Mouse (Mus musculus) right cerebral cortex, adult 2 months (tissue): ENCODE data around the gene Alg6.

Source experiments
- DNase-seq, 2 experiments: peaks; one replicate each; pipeline ENCODE4 v3.0.0; 2021 to 2022; ENCODE audit warnings: low spot score in 2 of 2

The Alg6 gene

GRCm38 (mm10) chr4:99714904-99715782, at the start of gene Alg6:
Alg6 (plus strand) TSS chr4:99715664.
- DNase-seq: peak; percentile 95

- no peak for DNase-seq
Measured at GRCm38 (mm10) chr4:99670203-99670851, 45.1 kb upstream of the Alg6 start.

GRCm38 (mm10) chr4:99675191-99675590, 40.3 kb upstream of the Alg6 start:
- no peak for DNase-seq

GRCm38 (mm10) chr4:99683941-99684340, 31.5 kb upstream of the Alg6 start:
- DNase-seq: no peak

GRCm38 (mm10) chr4:99686308-99686707, 29.2 kb upstream of the Alg6 start:
- DNase-seq: no peak

GRCm38 (mm10) chr4:99712583-99713183, 2.8 kb upstream of the Alg6 start:
- no peak for DNase-seq

GRCm38 (mm10) chr4:99713971-99714370, 1.5 kb upstream of the Alg6 start:
- no peak for DNase-seq

GRCm38 (mm10) chr4:99715783-99716416, 436 bp downstream of the Alg6 start:
- peak in 1 of 2 experiments; percentile 17 for DNase-seq

- no peak for DNase-seq
Measured at GRCm38 (mm10) chr4:99717905-99718304, 2.4 kb downstream of the Alg6 start.

GRCm38 (mm10) chr4:99724331-99724730, 8.9 kb downstream of the Alg6 start:
- DNase-seq: no peak

- no peak for DNase-seq
Measured at GRCm38 (mm10) chr4:99725914-99726451, 10.5 kb downstream of the Alg6 start.

GRCm38 (mm10) chr4:99739836-99740235, 24.4 kb downstream of the Alg6 start:
- DNase-seq: no peak

GRCm38 (mm10) chr4:99752426-99752825, 37.0 kb downstream of the Alg6 start:
- no peak for DNase-seq

- no peak for DNase-seq
Measured at GRCm38 (mm10) chr4:99766303-99766702, 50.8 kb downstream of the Alg6 start.

GRCm38 (mm10) chr4:99766753-99767152, 51.3 kb downstream of the Alg6 start:
- DNase-seq: peak in 1 of 2 experiments; percentile 17

- no peak for DNase-seq
Measured at GRCm38 (mm10) chr4:99770555-99770954, 55.1 kb downstream of the Alg6 start.

GRCm38 (mm10) chr4:99773041-99773440, 57.6 kb downstream of the Alg6 start:
- no peak for DNase-seq

- no peak for DNase-seq
Measured at GRCm38 (mm10) chr4:99792365-99792764, 76.9 kb downstream of the Alg6 start.
